Mouse (Mus musculus): Measurements from ENCODE around the gene Olfr115. TPM values are rescaled to one million over a fixed set of nuclear protein-coding genes. Genes with fewer than 3 reads are reported as not detected.

Olfr115 gene
- total RNA-seq (2021), result not detected
- not detected in 2 replicates for polyA plus RNA-seq (2012; rRNA removed)
- long read RNA-seq, result 0 reads

DNA sequence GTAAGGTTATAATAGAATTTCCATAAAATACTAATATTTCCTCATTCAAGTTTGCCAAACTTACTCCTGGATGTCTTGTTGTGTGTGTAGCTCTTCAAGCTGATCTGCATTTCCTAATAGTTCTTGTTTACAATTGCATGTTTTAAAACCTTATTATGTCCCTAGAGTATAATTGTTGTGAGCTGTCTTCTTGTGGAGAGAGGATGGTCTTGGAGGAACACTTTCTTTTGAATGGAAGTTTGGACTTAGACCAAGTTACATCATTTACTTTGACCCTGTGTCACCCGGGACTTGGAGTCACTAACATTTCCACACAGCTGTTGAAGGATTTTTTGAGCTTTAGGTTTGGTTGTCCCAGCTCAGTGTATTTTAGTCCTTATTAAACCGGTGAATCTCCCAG, at the start of gene Olfr115, which contains the start of gene Olfr116:
Gene Olfr115, minus strand, starts transcription at position 101 of the 400 bp plus-strand sequence.
Gene Olfr116, minus strand, starts transcription at position 191 of the 400 bp plus-strand sequence.
- no peak for DNase-seq

DNA sequence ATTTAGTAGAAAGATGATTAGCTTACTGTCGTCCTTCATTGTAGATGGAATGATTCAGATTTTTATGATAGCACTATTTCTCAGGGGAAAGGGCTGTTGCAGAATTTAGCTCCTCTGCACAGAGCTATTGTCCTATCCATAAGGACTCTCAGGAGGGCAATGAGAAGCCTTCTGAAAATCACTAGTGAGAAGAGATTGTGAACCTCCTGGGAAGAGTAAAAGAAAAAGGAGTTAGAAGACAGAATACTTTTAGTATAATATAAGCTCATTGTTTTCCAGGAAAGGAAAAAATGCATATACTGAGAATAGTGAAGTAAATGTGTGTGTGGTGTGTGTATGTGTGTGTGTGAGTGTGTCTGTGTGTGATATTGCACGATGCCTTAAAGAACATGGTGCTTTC, 39.8 kb upstream of the Olfr115 start, which contains the start of gene Olfr118:
Gene Olfr118, plus strand, starts transcription at position 301 of the 400 bp plus-strand sequence.
- no peak for DNase-seq

DNA sequence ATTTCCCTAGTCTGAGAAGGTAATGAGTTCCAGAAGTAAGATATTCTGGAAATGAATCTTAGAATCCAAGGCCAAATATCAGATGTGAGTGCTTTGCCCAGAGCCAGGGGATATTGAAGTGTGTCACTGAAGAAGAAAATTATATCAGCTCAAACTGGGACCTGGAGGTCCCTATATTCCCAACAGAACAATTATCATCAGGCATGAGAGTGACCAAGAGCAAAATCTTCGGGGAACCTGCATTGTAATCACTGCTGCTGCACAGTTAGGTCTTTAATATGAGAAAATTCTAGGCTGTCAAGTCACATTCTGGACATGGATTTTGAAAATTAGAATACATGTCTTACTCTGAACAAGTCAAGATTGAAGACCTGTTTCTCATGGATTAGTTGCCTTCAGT, 36.8 kb upstream of the Olfr115 start, which contains the start of gene Olfr117:
Gene Olfr117, minus strand, starts transcription at position 101 of the 400 bp plus-strand sequence.
- no peak for DNase-seq

DNA sequence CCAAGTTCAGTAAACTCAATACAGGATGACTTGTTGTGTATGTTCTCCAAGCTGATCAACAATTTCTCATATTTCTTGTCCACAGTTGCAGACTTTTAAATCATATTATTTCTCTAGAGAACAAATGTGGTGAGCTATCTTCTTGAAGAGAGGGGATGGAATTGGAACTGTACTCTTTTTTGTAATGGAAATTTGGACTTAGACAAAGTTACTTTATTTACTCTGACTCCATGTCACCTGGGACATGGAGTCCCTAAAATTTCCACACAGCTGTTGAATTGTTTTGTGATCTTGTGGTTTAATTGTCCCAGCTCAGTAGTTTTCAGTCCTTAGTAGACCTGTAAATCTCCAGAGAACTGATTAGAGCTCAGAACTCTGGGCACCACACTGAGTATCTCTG, 34.3 kb downstream of the Olfr115 start, which contains the start of gene Olfr114:
Gene Olfr114, minus strand, starts transcription at position 101 of the 400 bp plus-strand sequence.
- DNase-seq, result no peak

DNA sequence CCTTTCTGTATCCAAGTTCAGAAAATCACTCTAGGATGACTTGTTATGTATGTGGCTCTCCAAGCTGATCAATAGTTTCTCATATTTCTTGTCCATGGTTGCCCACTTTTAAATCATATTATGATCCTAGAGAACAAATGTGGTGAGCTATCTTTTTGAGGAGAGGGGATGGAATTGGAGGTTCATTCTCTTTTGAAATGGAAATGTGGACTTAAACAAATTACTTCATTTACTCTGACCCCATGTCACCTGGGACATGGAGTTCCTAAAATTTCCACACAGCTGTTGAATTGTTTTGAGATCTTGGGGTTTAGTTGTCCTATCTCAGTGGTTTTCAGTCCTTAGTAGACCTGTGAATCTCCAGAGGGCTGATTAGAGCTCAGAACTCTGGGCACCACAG, 49.3 kb downstream of the Olfr115 start, which contains the start of gene Olfr113:
Gene Olfr113, minus strand, starts transcription at position 101 of the 400 bp plus-strand sequence.
- no peak for DNase-seq

DNA sequence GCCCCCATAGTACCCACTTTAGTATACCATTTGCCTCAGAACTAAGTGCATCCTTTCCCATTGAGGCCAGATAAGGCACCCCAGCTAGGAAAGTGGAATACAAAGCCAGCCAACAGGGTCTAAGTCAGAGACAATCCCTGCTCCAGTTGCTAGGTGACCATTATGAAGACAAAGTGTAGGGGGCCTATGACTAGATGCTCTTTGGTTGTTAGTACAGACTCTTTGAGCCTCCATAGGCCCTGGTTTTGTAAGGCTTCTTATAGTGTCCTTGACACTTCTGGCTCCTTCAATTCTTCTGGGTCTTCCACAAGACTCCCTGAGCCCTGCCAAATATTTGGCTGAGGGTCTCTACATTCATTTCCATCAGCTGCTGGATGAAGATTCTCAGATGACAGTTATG, 57.6 kb downstream of the Olfr115 start, which contains the start of gene Olfr112:
Gene Olfr112, minus strand, starts transcription at position 101 of the 400 bp plus-strand sequence.
- no peak for DNase-seq

Other genes with a start within 250 kb of the Olfr115 start
- not detected for gene Olfr105-ps, start 248.1 kb downstream of the Olfr115 start, total RNA-seq (2021)
- gene Olfr105-ps, start 248.1 kb downstream of the Olfr115 start, polyA plus RNA-seq (2012; rRNA removed), result not detected in 2 replicates
- not detected for gene Olfr106-ps, start 236.7 kb downstream of the Olfr115 start, total RNA-seq (2021)
- gene Olfr106-ps, start 236.7 kb downstream of the Olfr115 start, polyA plus RNA-seq (2012; rRNA removed), result not detected in 2 replicates
- not detected for gene Olfr107, start 227.9 kb downstream of the Olfr115 start, total RNA-seq (2021)
- not detected in 2 replicates for gene Olfr107, start 227.9 kb downstream of the Olfr115 start, polyA plus RNA-seq (2012; rRNA removed)
- not detected for gene Olfr108, start 181.6 kb downstream of the Olfr115 start, total RNA-seq (2021)
- not detected in 2 replicates for gene Olfr108, start 181.6 kb downstream of the Olfr115 start, polyA plus RNA-seq (2012; rRNA removed)
- gene Olfr109, start 168.2 kb downstream of the Olfr115 start, total RNA-seq (2021), result not detected
- gene Olfr109, start 168.2 kb downstream of the Olfr115 start, polyA plus RNA-seq (2012; rRNA removed), result not detected in 2 replicates
- gene H2-M2, start 143.6 kb downstream of the Olfr115 start, total RNA-seq (2021), result 1 to 10 TPM in 1 of 2 experiments, under 1 TPM in 1; 0.43 to 1.7 TPM
- gene H2-M2, start 143.6 kb downstream of the Olfr115 start, polyA plus RNA-seq (2012; rRNA removed), result 0.62 and 0.90 TPM in 2 replicates
- not detected for gene Olfr110, start 134.6 kb downstream of the Olfr115 start, total RNA-seq (2021)
- 0.09 and 0.11 TPM in 2 replicates for gene Olfr110, start 134.6 kb downstream of the Olfr115 start, polyA plus RNA-seq (2012; rRNA removed)
- under 1 TPM; 0.14 to 0.17 TPM for gene Olfr111, start 119.1 kb downstream of the Olfr115 start, total RNA-seq (2021)
- gene Olfr111, start 119.1 kb downstream of the Olfr115 start, polyA plus RNA-seq (2012; rRNA removed), result 0.09 and 0.73 TPM in 2 replicates
- gene Olfr112, start 57.7 kb downstream of the Olfr115 start, total RNA-seq (2021), result not detected
- gene Olfr112, start 57.7 kb downstream of the Olfr115 start, polyA plus RNA-seq (2012; rRNA removed), result not detected in 2 replicates
- not detected for gene Olfr113, start 49.4 kb downstream of the Olfr115 start, total RNA-seq (2021)
- not detected in 2 replicates for gene Olfr113, start 49.4 kb downstream of the Olfr115 start, polyA plus RNA-seq (2012; rRNA removed)
- not detected for gene Olfr114, start 34.4 kb downstream of the Olfr115 start, total RNA-seq (2021)
- gene Olfr114, start 34.4 kb downstream of the Olfr115 start, polyA plus RNA-seq (2012; rRNA removed), result not detected in 2 replicates
- not detected for gene Olfr116, start 90 bp upstream of the Olfr115 start, total RNA-seq (2021)
- not detected in 2 replicates for gene Olfr116, start 90 bp upstream of the Olfr115 start, polyA plus RNA-seq (2012; rRNA removed)
- gene Olfr117, start 36.7 kb upstream of the Olfr115 start, total RNA-seq (2021), result not detected
- not detected in 2 replicates for gene Olfr117, start 36.7 kb upstream of the Olfr115 start, polyA plus RNA-seq (2012; rRNA removed)
- not detected for gene Olfr118, start 39.9 kb upstream of the Olfr115 start, total RNA-seq (2021)
- gene Olfr118, start 39.9 kb upstream of the Olfr115 start, polyA plus RNA-seq (2012; rRNA removed), result not detected in 2 replicates
- gene Olfr119, start 69.5 kb upstream of the Olfr115 start, total RNA-seq (2021), result not detected
- gene Olfr119, start 69.5 kb upstream of the Olfr115 start, polyA plus RNA-seq (2012; rRNA removed), result not detected in 2 replicates
- not detected for gene Olfr120, start 94.7 kb upstream of the Olfr115 start, total RNA-seq (2021)
- gene Olfr120, start 94.7 kb upstream of the Olfr115 start, polyA plus RNA-seq (2012; rRNA removed), result not detected in 2 replicates
- not detected for gene Olfr121, start 121.7 kb upstream of the Olfr115 start, total RNA-seq (2021)
- gene Olfr121, start 121.7 kb upstream of the Olfr115 start, polyA plus RNA-seq (2012; rRNA removed), result not detected in 2 replicates
- not detected for gene Olfr122, start 141.5 kb upstream of the Olfr115 start, total RNA-seq (2021)
- not detected in 2 replicates for gene Olfr122, start 141.5 kb upstream of the Olfr115 start, polyA plus RNA-seq (2012; rRNA removed)
- not detected for gene Olfr123, start 166.4 kb upstream of the Olfr115 start, total RNA-seq (2021)
- gene Olfr123, start 166.4 kb upstream of the Olfr115 start, polyA plus RNA-seq (2012; rRNA removed), result not detected in 2 replicates
- gene Olfr124, start 172.8 kb upstream of the Olfr115 start, total RNA-seq (2021), result not detected
- not detected in 2 replicates for gene Olfr124, start 172.8 kb upstream of the Olfr115 start, polyA plus RNA-seq (2012; rRNA removed)
- gene Olfr125, start 205.8 kb upstream of the Olfr115 start, total RNA-seq (2021), result not detected
- not detected in 2 replicates for gene Olfr125, start 205.8 kb upstream of the Olfr115 start, polyA plus RNA-seq (2012; rRNA removed)
- not detected for gene Olfr126, start 220.4 kb upstream of the Olfr115 start, total RNA-seq (2021)
- gene Olfr126, start 220.4 kb upstream of the Olfr115 start, polyA plus RNA-seq (2012; rRNA removed), result not detected in 2 replicates